Mouse (Mus musculus) gastrocnemius, postnatal 10 days (tissue): ENCODE data around the gene Odf2l. TPM values are rescaled to one million over a fixed set of nuclear protein-coding genes. Genes with fewer than 3 reads are reported as not detected.
A peak's percentile ranks its signal among the peaks of the same experiment; 100 is the strongest.

Source experiments
- DNase-seq: peaks from one replicate; pipeline ENCODE4 v3.0.0; 2021; ENCODE audit warnings: mixed read lengths
- total RNA-seq, 2 experiments: library from RNA; stranded (reverse); gene quantifications; 2 replicates each; pipeline ENCODE4 v1.2.3; 2021

Gene Odf2l
- total RNA-seq, 2 experiments from 2014 or later, result 5.9 to 15.5 TPM

- DNase-seq, result no peak
These were observed 21.8 kb downstream of the Odf2l start for GRCm38 (mm10) chr3:145140236-145140635.

GRCm38 (mm10) chr3:145142925-145143324 is 24.5 kb downstream of the Odf2l start:
- DNase-seq, result no peak

DNA sequence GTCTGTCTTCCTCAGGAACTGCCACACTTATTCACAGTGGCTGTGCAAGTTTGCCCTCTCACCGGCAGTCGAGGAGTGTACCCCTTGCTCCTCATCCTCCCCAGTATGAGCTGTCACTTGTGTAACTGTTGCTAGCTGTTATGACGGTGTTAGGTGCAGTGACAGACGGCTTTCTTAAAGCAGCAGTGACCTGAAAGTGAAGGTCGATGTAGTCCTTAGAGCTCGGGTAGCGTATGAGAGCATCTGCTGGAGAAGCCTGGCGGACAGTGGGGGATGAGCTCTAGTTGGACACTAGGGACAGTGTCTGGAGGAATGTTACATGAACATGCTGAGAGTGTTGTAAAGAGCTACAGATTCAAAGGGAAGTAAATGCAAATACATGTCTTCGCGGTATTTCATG is 25.5 kb downstream of the Odf2l start:
- no peak for DNase-seq

DNA sequence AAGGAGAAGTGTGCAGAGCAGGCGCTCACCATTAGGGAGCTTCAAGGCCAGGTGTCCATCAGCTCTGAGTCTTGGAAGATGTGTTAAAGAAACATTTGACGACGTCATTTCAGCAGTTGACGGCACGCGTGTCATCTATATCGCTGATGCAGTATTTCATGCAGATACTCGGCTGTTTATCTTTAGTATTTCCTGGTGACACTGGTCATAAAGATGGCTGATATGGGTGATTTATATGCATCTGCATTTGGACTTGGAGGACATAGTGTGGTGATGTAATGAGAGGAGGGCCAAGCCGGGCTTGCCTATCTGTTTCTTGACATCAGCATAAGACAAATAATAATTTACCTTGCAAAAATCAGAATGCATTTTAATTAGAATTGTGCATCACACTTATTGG is 28.5 kb downstream of the Odf2l start:
- no peak for DNase-seq

GRCm38 (mm10) chr3:145147483-145147882 is 29.1 kb downstream of the Odf2l start:
- DNase-seq, result peak; percentile 8

DNA sequence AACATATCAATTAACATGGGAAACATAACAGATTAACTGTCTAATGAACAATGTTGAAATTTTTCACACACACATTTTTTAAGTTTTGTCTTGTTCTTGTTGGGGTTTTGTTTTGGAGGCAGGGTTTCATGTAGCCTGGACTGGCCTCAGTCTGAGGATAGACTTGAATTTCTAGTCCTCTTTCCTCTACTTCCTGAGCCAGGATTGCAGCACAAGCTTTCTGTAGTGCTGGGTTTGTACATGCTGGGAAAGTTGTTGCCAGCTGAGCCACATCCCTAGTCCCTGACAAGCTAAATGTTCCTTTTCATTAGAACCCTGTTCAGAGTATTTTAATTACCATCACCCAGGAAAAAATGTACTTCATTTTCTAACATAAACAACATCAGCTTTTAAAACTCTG is 29.6 kb downstream of the Odf2l start:
- no peak for DNase-seq

GRCm38 (mm10) chr3:145151092-145151491 is 32.7 kb downstream of the Odf2l start:
- no peak for DNase-seq

DNA sequence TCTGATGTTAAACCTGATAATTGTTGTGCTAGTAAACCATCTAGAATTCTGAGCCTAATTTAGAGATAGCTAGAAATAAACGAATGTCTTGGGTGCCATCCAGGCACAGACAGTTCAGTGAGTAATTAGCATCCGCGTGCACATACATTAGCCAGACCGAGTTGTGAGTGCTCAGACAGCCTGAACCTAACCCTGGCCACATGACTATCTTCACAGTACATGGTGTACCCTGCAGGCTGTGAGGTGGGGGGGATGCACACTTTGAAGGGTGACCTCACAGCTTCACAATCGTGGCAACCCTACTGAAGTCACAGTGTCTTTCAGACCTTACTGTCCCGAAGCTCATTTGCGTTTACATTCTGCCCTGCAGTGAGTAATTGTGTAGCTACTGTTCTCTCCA is 33.5 kb downstream of the Odf2l start:
- no peak for DNase-seq

DNA sequence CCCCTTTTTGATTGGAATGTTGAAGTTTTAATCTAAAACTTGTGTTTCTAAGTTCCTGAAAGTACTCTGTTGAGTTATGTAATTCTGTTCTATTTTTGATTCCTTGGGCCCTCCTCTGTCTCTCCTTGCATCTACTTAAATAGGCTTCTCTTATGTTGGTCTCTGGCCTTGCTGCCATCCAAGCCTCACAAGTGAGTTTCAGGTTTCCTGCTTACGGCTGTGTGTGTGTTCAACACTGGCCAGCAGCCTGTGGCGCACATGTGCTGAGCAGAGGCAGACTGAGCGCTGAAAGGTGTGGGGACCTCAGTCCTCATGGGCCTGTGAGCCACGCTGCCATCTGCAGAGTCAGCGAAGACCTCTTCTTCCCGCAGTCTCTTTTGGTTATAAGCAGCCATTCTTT is 38.5 kb downstream of the Odf2l start:
- no peak for DNase-seq

DNA sequence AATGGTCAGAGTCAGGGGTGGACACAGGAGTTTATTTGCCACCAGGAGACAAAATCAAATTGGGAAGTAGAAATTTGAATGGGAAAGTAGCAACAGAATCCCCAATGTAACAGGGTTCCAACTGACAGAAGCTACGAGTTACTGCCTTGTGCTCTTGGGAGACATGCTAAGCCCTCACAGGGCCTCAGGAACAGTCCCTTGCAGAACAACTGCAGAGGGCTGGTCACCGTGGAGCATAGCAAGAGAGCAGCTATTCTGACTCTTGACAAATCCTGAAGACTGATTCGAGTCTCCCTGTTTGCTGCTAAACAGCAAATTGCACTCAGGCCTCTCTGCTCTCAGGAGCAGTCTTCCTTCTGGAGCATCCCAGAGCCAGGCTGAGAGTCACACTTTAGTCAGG is 40.1 kb downstream of the Odf2l start:
- no peak for DNase-seq

DNA sequence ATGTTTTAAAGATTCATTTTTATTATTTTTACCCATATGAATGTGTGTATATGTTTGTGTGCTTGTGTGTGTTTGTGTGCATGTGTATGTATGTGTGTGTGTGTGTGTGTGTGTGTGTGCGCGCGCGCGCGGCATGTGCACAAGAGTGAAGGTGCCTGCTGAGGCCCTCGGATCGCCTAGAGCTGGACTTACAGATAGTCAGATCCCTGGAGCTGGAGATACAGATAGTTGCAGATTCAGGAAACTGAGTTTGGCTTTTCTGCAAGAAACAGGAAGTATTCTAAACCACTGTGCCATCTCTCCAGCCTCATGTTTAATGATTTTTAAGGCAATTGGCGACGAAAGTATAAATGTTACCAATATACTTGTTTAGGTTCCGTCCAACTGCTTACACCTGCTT is 48.4 kb downstream of the Odf2l start:
- no peak for DNase-seq

DNA sequence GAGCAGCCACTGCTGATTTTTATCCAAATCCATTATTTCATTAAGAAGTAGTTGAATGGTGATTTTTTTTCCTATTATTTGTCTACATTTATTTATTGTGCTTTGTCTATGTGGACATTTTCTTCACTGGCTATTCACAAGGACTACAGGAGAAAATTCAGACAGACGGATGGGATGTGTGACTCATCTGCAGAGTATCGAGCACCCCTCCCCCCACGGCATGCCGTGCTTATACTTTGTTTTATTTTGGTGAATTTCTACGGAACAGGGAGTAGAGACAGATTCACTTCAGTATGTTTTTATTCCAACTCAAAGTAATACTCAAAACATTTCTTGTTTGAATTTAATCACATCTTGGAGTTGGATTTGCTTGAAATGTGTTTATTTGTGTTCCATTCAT is 49.4 kb downstream of the Odf2l start:
- no peak for DNase-seq

GRCm38 (mm10) chr3:145168844-145169696 is 50.7 kb downstream of the Odf2l start:
- no peak for DNase-seq

DNA sequence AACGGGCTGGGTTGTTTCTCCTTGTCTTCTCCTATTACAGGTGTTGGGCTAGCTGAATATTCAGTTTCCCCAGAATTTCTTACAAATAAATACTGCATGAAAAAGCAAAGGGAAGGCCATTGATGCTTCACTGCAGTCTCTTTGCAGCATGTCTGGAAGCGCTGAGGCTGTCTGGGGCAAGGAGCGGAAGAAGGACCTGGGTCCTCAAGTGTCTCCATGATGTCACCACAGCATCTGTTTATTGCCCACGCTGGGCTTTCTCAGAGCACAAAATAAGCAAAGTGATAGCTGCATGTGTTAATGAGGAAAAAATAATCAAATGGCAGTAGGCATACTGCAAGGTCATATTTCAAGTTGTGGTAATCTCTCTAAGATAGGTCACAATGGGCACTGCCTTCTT is 51.6 kb downstream of the Odf2l start:
- no peak for DNase-seq

DNA sequence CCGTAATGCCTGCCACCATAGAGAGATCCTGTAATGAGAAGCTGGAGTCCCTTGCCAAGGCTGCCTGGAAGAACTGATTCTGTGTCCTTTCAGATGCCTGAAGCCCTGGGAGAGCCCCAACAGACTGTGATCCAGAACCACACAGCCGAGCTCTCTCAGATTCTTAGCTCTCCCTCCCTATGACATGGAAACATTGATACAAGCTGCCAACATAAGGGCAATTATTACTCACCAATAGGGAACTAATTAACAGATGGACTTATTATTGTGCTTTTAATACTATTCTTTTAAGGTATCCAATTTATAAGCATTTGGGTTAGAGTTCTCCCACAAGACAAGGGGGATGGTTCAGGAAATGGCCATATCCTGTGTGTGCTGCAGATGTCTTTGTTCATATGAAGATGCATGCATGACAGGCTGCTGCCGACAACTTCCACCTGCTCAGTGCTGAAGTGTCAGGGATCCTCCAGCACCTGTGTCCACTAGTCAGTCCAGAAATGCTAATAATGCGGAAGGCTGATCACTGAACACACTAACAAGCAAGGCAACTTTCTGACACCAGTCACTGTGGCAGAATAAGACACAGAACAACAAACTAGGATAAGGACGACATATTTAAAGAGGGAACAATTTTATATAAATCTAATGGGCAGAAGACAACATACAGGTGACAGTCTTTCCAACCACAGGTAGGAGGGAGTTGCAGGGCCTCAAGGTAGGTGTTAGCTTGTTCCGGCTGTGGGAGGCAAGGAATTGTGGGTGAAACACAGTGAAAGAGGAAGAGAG is 52.4 kb downstream of the Odf2l start:
- no peak for DNase-seq

DNA sequence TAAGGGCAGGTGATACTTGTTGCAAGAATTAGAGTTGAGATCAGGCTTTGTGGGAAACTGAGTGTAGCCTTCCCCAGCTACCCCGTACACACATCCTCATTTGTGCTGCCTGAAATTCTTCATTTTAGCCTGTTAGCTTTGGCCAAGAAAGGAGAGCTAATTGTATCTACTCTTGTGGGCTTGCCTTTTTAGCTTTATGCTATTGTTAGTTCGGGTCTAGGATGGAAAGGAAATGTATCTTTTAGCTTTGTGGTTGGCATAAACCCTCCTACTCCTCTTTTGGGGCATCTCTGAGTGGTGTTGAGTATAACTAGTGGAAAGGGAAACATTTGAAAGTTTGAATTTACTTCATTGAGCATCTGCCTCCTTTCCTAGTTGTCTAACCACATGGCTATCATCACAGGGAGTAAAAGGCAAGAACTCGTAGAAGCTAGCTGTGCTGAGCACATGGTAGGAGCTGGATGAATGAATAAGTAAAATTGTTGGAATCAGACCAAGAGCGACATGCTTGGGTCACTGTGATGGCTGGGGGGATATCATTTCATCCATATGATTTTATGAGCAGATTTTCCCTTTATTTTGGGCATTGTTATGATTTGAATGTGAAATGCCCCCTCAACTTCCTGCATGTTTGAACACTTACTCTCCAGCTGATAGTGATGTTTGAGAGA is 53.1 kb downstream of the Odf2l start:
- DNase-seq, result no peak

DNA sequence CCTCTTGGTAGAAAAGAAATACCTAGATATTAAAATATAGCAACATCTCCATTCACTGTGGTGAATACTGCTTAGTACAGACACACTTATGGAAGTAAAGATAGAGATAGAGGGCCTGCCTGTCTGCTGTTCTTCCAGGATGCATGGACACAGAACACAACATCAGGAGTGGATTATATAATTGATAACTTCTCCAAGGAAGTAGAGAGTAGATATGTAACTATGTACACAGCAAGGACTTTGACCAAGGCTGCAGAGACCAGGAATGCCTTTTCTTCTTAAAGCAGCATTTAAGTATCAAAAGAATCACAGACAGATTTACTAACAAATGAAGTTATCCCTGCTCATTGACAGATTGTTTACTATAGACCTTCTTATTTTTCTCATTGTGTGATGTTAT is 66.3 kb downstream of the Odf2l start:
- no peak for DNase-seq

DNA sequence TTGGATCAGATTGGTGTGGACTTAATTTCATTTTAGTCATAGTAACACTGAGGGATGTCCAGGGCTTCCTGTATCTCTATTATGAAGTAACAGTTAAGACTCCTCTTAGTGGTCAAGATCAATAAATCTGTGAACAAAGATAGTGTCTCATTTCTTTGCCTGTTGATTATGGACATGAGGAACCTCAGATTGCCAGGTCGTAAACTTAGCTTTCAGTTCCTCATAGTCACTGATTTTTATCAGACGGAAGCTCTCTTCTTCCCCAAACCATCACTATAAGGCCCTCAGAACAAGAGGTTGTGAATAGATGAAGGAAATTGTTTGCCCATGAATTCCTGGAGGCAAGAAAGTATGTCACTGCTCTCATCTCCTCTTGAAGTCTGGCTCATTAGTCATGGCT is 73.6 kb downstream of the Odf2l start:
- no peak for DNase-seq

DNA sequence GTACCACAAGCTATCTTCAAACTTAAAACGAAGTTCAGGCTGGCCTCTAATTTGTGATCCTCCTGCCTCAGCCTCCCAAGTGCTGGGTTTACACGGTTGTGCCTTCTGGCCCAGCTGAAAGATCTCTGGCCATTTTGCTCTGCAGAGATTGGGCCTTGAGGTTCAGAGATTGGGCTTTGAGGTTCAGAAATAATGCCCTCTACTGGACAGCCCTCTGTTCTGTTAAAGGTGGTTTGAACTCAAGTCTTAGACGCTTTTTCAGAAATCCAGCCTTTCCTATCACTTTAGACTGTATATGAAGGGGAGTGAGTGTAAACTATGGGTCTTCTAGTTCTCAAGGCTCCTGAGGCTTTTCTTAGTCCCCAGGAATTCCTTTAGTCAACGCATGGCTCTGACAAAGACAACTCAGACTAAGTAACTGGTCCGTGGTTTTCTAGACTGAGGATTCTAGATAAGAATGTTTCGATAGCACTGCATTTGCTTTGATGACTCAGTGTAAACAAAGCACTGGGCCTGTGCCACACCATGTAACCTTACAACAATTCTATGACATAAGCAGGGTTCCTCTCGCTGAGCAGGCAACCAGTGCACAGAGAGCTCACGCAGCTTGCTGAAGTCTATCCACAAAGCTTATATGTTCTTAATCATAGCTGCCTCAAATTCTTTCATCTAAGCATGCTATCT is 77.0 kb downstream of the Odf2l start:
- DNase-seq, result no peak

- no peak for DNase-seq
These were observed 79.7 kb downstream of the Odf2l start for GRCm38 (mm10) chr3:145198050-145198449.
